Mouse (Mus musculus) retina, embryonic 14.5 days (tissue): Measurements from ENCODE around the gene Pak3.
"Not testable (repeated sequence)": the region's sequence is repeated elsewhere in the genome, so short reads cannot be mapped to it uniquely, and the experiment has no call there.

ENCODE experiments used
- DNase-seq: peaks from one replicate; pipeline ENCODE4 v3.0.0-alpha.2; 2015; ENCODE audit warnings: low spot score

Pak3 gene

GRCm38 (mm10) chrX:143518168-143518901 lies at the start of gene Pak3:
Gene Pak3 (plus strand): TSS chrX:143518591.
- peak; percentile 43 for DNase-seq

DNA sequence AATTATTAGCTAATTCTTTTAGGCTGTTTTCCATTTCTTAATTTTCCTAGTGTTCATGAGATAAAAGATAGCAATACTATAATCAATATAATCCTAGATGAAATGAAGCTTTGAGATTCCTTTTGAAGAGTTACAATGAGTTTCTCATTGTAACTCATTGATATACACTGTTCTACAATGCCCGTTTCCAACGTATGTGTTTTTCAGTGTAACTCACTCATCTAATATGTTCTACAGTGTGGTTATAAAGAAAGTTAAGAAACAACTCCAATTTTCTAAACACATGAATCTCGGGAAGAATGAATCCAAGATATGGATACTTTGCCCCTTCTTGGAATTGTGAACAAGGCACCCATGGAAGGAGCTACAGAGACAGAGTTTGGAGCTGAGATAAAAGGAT lies 35.5 kb upstream of the Pak3 start:
- DNase-seq: peak; percentile 100

DNA sequence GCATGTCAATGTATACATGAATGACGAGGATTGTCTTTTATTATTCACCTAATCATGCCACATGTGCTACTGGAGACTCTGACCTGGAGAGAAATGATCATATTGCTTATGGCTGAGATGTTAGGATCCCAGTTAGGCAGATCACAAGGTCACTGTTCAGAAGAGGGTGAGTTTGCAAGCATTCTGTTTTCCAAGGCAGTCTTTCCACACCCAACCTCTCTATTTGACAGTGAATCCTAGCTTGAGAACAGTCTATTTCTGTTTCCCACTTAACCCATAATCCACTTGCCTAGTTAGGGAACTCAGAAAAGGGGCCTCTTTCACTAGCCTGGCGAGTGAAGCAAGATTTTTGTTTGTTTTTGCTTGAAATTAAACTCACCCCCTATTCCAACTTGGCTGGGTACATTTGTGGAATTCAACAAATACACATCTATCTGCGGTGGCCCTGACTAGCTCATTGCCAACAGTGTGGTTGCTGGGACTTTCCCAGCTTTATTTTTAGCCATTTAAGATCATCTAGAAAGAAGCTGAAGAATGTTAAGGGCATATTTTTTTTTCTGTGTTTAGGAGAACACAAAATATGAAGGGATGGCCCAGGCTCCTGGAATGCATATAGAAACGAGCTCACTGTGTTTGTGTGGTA lies 17.2 kb upstream of the Pak3 start:
- no peak for DNase-seq

- no peak for DNase-seq
These were observed 16.5 kb upstream of the Pak3 start for GRCm38 (mm10) chrX:143501776-143502365.

DNA sequence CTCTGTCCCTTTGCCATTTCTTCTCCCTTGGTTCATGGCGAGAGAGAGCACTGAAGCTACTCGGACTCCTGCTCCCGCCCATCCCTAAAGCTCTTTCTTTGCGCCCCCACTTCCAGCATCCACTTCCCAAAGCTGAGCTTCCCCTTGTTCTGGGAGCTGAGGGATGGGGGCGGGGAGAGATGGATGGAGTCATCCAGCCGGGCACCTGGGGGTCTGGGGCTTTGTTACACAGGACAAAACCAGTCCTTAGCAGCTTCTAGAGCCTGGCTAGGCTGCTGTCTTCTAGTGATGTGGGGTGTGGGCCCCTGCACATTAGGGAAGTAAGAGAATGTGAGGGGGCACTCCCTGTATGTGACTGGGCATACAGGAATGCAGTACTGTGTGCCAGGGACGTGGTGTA lies 526 bp downstream of the Pak3 start:
- no peak for DNase-seq

- not testable (repeated sequence) for DNase-seq
These were observed 1.1 kb downstream of the Pak3 start for GRCm38 (mm10) chrX:143519454-143519853.

DNA sequence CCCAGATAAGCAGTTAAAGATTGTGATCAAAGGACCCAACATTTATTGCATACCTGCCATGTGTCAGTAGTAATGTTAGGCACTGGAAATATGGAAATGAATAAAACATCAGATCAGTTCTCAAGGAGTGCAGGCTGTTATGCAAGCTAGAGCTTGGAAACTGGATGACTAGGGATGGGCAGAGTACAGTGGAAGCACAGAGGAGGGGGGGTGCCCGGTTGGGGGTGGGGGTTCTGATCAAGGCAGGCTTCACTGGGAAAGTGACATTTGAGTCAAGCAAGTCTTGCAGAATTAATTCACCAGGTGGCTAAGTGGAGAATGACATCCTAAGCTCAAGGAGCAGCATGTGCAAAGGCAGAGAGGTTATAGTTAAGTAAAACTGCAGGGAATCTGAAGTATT lies 1.8 kb downstream of the Pak3 start:
- peak; percentile 51 for DNase-seq

- DNase-seq: no peak
These were observed 13.9 kb downstream of the Pak3 start for GRCm38 (mm10) chrX:143532331-143532730.

DNA sequence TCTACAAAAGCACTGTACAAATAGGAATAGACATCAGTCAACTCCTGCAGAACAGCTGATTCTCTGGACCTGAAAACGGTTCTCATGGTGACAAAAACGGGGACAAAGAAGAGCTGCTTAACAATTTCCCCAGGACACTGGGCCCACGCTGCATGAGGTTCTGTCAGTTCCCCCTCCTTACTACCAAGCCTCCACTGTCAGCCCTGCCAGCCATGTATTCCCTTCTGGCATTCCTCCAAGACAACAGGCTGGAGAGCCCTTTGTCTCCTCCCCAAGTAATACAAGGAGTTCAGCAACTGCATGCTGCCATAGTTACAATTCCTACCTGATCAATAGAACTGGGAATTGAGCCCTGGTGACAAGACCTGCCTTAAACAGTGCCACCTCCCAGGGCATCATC lies 15.2 kb downstream of the Pak3 start:
- no peak for DNase-seq

DNA sequence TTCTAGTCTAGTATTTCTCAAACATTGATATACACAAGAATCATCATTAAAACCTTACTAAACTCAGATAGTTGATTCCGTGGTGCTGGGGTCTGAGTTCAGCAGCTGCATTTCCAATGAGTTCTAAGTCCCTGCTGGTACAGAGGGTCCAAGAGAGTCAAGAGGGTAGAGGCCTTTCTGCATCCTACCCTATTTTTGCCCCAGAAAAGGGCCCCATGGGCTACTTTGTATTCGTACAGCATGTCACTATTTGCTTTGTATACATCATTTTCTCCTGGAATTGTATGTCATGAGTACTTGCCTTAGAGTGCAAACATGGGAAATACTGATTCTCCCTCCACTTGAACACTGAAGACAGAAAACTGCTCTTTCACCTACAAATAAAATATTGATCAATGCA lies 24.4 kb downstream of the Pak3 start:
- DNase-seq: no peak

DNA sequence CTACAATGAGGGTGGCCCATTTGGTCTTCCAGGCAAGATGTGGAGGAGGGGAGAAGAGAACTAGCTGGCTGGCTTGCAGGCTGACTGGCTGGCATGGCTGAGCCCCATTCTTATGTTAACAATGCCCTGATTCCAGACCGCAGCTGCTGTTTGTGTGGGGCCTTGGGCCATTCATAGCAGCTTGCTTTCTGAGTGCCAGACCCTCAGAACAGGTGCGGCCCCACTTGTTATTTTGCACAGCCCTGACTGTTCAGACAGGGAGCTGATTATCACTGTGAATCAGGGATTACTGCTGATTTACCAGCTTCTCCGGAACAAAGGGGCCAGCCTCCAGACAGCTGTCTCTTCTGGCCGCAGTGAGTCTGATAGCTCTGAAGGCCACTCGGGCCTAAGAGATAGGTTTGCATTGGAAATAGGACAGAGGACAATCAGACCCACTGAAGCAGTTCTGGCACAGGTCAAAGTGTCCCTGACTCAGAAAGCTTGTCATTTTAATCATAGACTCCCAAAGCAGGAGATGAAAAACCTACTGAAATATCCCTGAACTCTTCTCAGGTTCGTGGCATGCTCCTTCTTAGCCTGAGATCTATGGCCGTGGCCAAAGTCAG lies 24.9 kb downstream of the Pak3 start:
- DNase-seq: peak; percentile 75

DNA sequence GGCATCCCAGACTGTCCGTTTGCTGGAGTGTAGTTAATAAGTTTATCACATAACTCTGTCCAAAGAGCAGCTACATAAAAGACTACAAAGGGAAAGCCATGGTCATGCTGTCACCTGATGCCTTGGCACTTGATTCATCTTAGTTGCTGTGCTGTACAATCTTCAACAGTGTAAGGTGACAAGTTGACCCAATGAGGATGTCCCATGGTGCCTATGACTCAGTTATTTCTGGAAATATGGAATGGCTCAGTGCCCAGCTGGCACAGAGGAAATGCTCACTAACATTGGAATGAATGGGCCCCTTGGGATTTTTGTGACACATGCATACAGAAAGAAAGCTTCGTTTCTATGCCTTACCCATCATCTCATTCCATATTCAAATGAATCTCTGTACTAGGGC lies 55.3 kb downstream of the Pak3 start:
- DNase-seq: no peak

DNA sequence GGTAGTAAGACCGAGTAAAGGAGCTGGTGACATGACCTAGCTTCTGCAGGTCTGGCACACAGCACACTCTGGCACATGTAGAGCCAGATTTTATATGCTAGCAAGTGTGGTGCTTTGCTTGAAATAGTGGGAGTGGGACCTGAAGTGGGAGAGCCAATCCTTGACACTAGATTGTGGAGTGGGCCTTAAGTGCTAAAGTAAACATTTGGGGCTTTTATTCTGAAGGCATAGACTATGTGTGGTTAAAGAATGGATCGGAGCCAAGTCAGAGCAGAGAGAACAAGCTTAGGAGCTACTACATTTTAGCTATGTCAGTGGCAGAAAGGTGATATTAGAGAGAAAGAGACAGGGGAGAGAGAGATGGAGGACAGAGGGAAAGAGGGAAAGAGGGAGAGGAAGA lies 61.5 kb downstream of the Pak3 start:
- DNase-seq: no peak

DNA sequence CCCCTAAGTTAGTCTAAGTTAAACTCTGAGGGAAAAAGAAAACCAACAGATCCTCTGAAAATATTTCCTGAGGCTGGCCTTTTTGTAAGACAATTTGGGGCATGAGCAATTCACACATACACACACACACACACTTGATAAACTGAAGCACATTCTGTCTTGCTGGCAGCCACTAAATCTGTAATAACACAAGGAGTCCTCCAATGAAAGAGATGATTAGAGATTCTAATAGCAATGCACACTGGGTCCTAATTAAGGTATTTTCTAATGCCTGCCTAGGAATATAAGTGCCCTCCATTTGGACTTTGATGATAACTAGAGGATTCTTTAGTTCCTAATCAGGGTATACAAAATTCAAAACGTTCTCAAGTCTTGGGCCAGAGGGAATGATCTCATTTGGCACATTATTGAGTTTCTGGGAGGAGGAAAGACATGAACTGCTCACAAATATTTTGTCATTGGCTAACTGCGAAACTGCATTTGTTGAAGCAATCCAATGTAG lies 62.1 kb downstream of the Pak3 start:
- no peak for DNase-seq

GRCm38 (mm10) chrX:143606877-143607449 lies 88.6 kb downstream of the Pak3 start:
- DNase-seq: peak; percentile 77

GRCm38 (mm10) chrX:143618734-143619133 lies 100.3 kb downstream of the Pak3 start:
- peak; percentile 20 for DNase-seq

GRCm38 (mm10) chrX:143627767-143628166 lies 109.4 kb downstream of the Pak3 start:
- no peak for DNase-seq

DNA sequence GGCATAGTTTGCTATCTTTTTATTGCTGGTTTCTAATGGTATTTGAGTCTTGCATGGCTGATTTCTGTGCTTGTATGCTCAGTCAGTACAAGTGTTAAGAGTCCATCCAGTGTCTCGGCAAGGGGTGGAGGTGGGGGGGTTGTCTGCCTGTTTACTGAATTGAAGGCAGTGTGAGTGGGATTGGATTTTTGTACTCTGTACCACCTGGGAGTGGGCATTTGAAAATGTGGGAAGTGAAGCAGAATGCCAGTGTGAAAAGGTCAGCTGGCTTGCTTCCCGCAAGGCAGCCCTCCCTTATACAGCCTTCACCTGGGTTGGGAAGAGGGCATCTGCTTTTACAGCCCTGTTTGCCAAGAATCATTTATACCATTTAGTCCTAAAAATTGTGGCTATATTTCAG lies 125.5 kb downstream of the Pak3 start:
- peak; percentile 21 for DNase-seq

DNA sequence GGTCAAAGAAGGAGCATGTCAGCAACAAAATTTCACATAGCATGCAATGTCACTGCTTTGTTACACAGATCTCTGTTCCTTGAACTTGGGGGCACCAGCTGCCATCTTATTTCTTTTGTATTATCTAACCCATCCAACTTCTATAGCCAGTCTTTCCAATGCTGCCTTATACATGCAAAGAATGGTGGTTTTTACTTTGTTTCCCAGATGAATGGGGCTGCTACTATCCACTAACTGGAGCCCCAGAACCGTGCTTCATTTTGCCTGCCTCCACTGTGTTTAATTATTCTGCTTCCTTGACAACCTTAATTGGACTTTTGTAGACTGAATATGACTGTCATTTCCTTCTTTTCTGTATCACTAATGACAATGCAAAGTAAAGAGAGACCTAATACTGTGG lies 126.4 kb downstream of the Pak3 start:
- no peak for DNase-seq

GRCm38 (mm10) chrX:143654308-143655176 lies 136.2 kb downstream of the Pak3 start:
- peak; percentile 13 for DNase-seq

- no peak for DNase-seq
These were observed 136.7 kb downstream of the Pak3 start for GRCm38 (mm10) chrX:143655177-143655492.
